Mouse (Mus musculus) spleen, postnatal 14 days (tissue): ENCODE data around the gene Olfr824.
"Not testable (repeated sequence)": the region's sequence is repeated elsewhere in the genome, so short reads cannot be mapped to it uniquely, and the experiment has no call there.

Experiments used
- DNase-seq, 2 experiments: peaks; one replicate each; pipeline ENCODE4 v3.0.0; 2021 to 2022; ENCODE audit warnings: low spot score in 2 of 2

Olfr824 gene

GRCm38 (mm10) chr10:130129900-130130299, at the start of gene Olfr824:
Gene Olfr824, minus strand, starts transcription at chr10:130130000.
- DNase-seq, result not testable (repeated sequence)

- no peak for DNase-seq
Observed at GRCm38 (mm10) chr10:130166666-130167065, 36.9 kb upstream of the Olfr824 start, which contains the start of gene Olfr825. Gene Olfr825, minus strand, starts transcription at chr10:130166766.

- DNase-seq, result no peak
Observed at GRCm38 (mm10) chr10:130165196-130165595, 35.4 kb upstream of the Olfr824 start.

- DNase-seq, result no peak
Observed at GRCm38 (mm10) chr10:130144121-130144520, 14.3 kb upstream of the Olfr824 start.

- DNase-seq, result not testable (repeated sequence)
Observed at GRCm38 (mm10) chr10:130142481-130142880, 12.7 kb upstream of the Olfr824 start.

GRCm38 (mm10) chr10:130134811-130135210, 5.0 kb upstream of the Olfr824 start:
- no peak for DNase-seq

GRCm38 (mm10) chr10:130116045-130116444, 13.8 kb downstream of the Olfr824 start:
- DNase-seq, result not testable (repeated sequence)

GRCm38 (mm10) chr10:130115283-130115682, 14.5 kb downstream of the Olfr824 start, which contains the start of gene Olfr823:
Gene Olfr823, minus strand, starts transcription at chr10:130115383.
- not testable (repeated sequence) for DNase-seq

- no peak for DNase-seq
Observed at GRCm38 (mm10) chr10:130096104-130096503, 33.7 kb downstream of the Olfr824 start.

GRCm38 (mm10) chr10:130092838-130093440, 36.9 kb downstream of the Olfr824 start:
- peak in 1 of 2 experiments; percentile 17 for DNase-seq
